Mouse (Mus musculus) forebrain, embryonic 16.5 days (tissue): Measurements from ENCODE around the gene Coro1a. TPM values are rescaled to one million over a fixed set of nuclear protein-coding genes. Genes with fewer than 3 reads are reported as not detected.

Experiments used
- ATAC-seq: fragments of 200-750 bp; cut with Nextera tagmentation; 2 replicates; pipeline ENCODE4 v1.8.0; 2017; ENCODE audit warnings: mild to moderate bottlenecking, moderate library complexity
- H3K27ac ChIP-seq: fragments of 300-500 bp; sonication (generic); 2 replicates; pipeline ENCODE4 v1.5.1; 2014; ENCODE audit warnings: low read length, control low read depth
- H3K27me3 ChIP-seq: fragments of 300-500 bp; sonication (generic); replicated peaks from 2 replicates; pipeline ENCODE4 v1.6.1; 2014; ENCODE audit warnings: low read length; ENCODE audit not compliant: control insufficient read depth, insufficient read depth
- H3K36me3 ChIP-seq: fragments of 300-500 bp; sonication (generic); 2 replicates; pipeline ENCODE4 v1.6.1; 2014; ENCODE audit not compliant: control insufficient read depth, insufficient read depth
- H3K4me1 ChIP-seq: fragments of 300-500 bp; sonication (generic); replicated peaks from 2 replicates; pipeline ENCODE4 v1.6.1; 2014; ENCODE audit warnings: low read length; ENCODE audit not compliant: control insufficient read depth, insufficient read depth
- H3K4me2 ChIP-seq: fragments of 300-500 bp; sonication (generic); 2 replicates; pipeline ENCODE4 v1.6.1; 2014; ENCODE audit warnings: mild to moderate bottlenecking, low read length, control low read depth
- H3K4me3 ChIP-seq: fragments of 300-500 bp; sonication (generic); replicated peaks from 2 replicates; pipeline ENCODE4 v1.5.1; 2014; ENCODE audit warnings: mild to moderate bottlenecking, low read length, control low read depth
- H3K9ac ChIP-seq: fragments of 300-500 bp; sonication (generic); replicated peaks from 2 replicates; pipeline ENCODE4 v1.6.1; 2014; ENCODE audit warnings: low read depth, low read length, control low read depth
- H3K9me3 ChIP-seq: fragments of 300-500 bp; sonication (generic); 2 replicates; pipeline ENCODE4 v1.6.1; 2016; ENCODE audit warnings: low read length; ENCODE audit not compliant: control insufficient read depth
- WGBS: fragments of 180-500 bp; shearing (Covaris S2); extraction: QIAGEN DNeasy Blood & Tissue Kit; methylation state at CpG from one replicate; pipeline ENCODE4 v1.1.7; 2014; 5-methylcytosine and 5-hydroxymethylcytosine counted together
- polyA plus RNA-seq: library from polyadenylated mRNA; unstranded; fragments of >200 nt; fragmentation: Nextera tagmentation; extraction: Ambion mirVana; gene quantifications from 2 replicates; pipeline ENCODE4 v1.2.1, GENCODE M21; 2015

Gene Coro1a
- polyA plus RNA-seq, 1 experiment from 2014 or later: 119 TPM

- Histone ChIP-seq H3K9ac (no peak overlapping the region), H3K27me3 (no peaks in the 10 kb centered on the region), H3K4me1 (no peaks in the 10 kb centered on the region), H3K4me2 (no peak overlapping the region), H3K4me3 (no peak overlapping the region), H3K36me3 (no peaks in the 10 kb centered on the region), H3K27ac (no peak overlapping the region), H3K9me3 (no peaks in the 10 kb centered on the region)
- ATAC-seq: no peak
- 70% methylated on average over 4 of the region's 4 CpGs for WGBS
Measured at GRCm38 (mm10) chr7:126715679-126716078, 8.1 kb upstream of the Coro1a start.

- no peaks in the 10 kb centered on the region for H3K27me3 ChIP-seq
- no peak overlapping the region for H3K27ac ChIP-seq
- no peaks in the 10 kb centered on the region for H3K36me3 ChIP-seq
- WGBS: 77% methylated on average over 3 of the region's 3 CpGs
- H3K4me2 ChIP-seq: no peak overlapping the region
- H3K4me3 ChIP-seq: no peak overlapping the region
- no peaks in the 10 kb centered on the region for H3K4me1 ChIP-seq
- ATAC-seq: no peak
- no peak overlapping the region for H3K9ac ChIP-seq
- H3K9me3 ChIP-seq: peaks cover 4% of the 10 kb centered on the region; the same call in 1 of the 2 replicates
Measured at GRCm38 (mm10) chr7:126711910-126712309, 4.3 kb upstream of the Coro1a start.

GRCm38 (mm10) chr7:126710266-126710665 lies 2.7 kb upstream of the Coro1a start:
- no peak overlapping the region for H3K4me3 ChIP-seq
- no peak overlapping the region for H3K27ac ChIP-seq
- no peak overlapping the region for H3K9ac ChIP-seq
- H3K4me1 ChIP-seq: no peaks in the 10 kb centered on the region
- 75% methylated on average over 4 of the region's 4 CpGs for WGBS
- no peak for ATAC-seq
- no peaks in the 10 kb centered on the region for H3K27me3 ChIP-seq
- no peaks in the 10 kb centered on the region for H3K36me3 ChIP-seq
- no peak overlapping the region for H3K4me2 ChIP-seq
- H3K9me3 ChIP-seq: peaks cover 4% of the 10 kb centered on the region; the same call in 1 of the 2 replicates

- Histone ChIP-seq H3K27me3 (no peaks in the 10 kb centered on the region), H3K4me1 (peaks cover 6% of the 10 kb centered on the region), H3K36me3 (no peaks in the 10 kb centered on the region), H3K9me3 (peaks cover 4% of the 10 kb centered on the region; the same call in 1 of the 2 replicates), H3K4me3 (no peak overlapping the region), H3K4me2 (no peak overlapping the region), H3K27ac (no peak overlapping the region), H3K9ac (no peak overlapping the region)
- no peak for ATAC-seq
- 87% methylated on average over 10 of the region's 10 CpGs for WGBS
Measured at GRCm38 (mm10) chr7:126708175-126708952, 777 bp upstream of the Coro1a start.

GRCm38 (mm10) chr7:126704121-126704980 lies 3.2 kb downstream of the Coro1a start:
- H3K36me3 ChIP-seq: peaks cover 9% of the 10 kb centered on the region; the same call in 1 of the 2 replicates
- H3K27me3 ChIP-seq: no peaks in the 10 kb centered on the region
- peak overlapping the region; percentile 89 for H3K9ac ChIP-seq
- peaks cover 30% of the 10 kb centered on the region for H3K4me1 ChIP-seq
- WGBS: 2% methylated on average over 39 of the region's 39 CpGs
- peak overlapping the region; percentile 80 for H3K4me2 ChIP-seq
- peak overlapping the region; percentile 83 for H3K4me3 ChIP-seq
- peak; percentile 90 for ATAC-seq
- H3K9me3 ChIP-seq: peaks cover 4% of the 10 kb centered on the region; the same call in 1 of the 2 replicates
- peak overlapping the region; percentile 68 for H3K27ac ChIP-seq

- H3K27me3 ChIP-seq: no peaks in the 10 kb centered on the region
- peak overlapping the region; percentile 83 for H3K4me3 ChIP-seq
- H3K9ac ChIP-seq: peak overlapping the region; percentile 89
- peak overlapping the region; percentile 26 for H3K27ac ChIP-seq
- 10% methylated on average over 7 of the region's 7 CpGs for WGBS
- H3K4me2 ChIP-seq: peak overlapping the region; percentile 80
- ATAC-seq: peak; percentile 39
- H3K36me3 ChIP-seq: peaks cover 11% of the 10 kb centered on the region
- H3K4me1 ChIP-seq: peaks cover 30% of the 10 kb centered on the region
- no peaks in the 10 kb centered on the region for H3K9me3 ChIP-seq
Measured at GRCm38 (mm10) chr7:126703757-126704077, 3.9 kb downstream of the Coro1a start.

- Histone ChIP-seq H3K27ac (peak overlapping the region; percentile 26), H3K4me2 (peak overlapping the region; percentile 80), H3K9ac (peak overlapping the region; percentile 89), H3K27me3 (no peaks in the 10 kb centered on the region), H3K4me3 (peak overlapping the region; percentile 83), H3K9me3 (no peaks in the 10 kb centered on the region), H3K36me3 (peaks cover 11% of the 10 kb centered on the region), H3K4me1 (peaks cover 30% of the 10 kb centered on the region)
- no peak for ATAC-seq
- WGBS: 90% methylated on average over 12 of the region's 12 CpGs
Measured at GRCm38 (mm10) chr7:126702861-126703756, 4.5 kb downstream of the Coro1a start.

GRCm38 (mm10) chr7:126702358-126702757 lies 5.2 kb downstream of the Coro1a start:
- H3K27me3 ChIP-seq: no peaks in the 10 kb centered on the region
- no peak for ATAC-seq
- peaks cover 11% of the 10 kb centered on the region for H3K36me3 ChIP-seq
- H3K4me1 ChIP-seq: peaks cover 31% of the 10 kb centered on the region
- H3K9me3 ChIP-seq: no peaks in the 10 kb centered on the region
- no peak overlapping the region for H3K9ac ChIP-seq
- H3K27ac ChIP-seq: no peak overlapping the region
- 86% methylated on average over 6 of the region's 6 CpGs for WGBS
- H3K4me3 ChIP-seq: no peak overlapping the region
- peak overlapping the region; percentile 80 for H3K4me2 ChIP-seq
